ENCODE assay signal across 10 mouse cellular contexts in genomic region chr8:76913207-76913606, GRCm38 (mm10).
"Had no signal": no experiment of that assay in that cellular context is flagged by ENCODE, and none has a peak within 500 bp of the region (broad histone marks: within the 10 kb centered on the region; RNA-seq: fewer than 3 reads in every experiment).

No protein-coding gene starts in this region.

- ATAC-seq: hindbrain, embryonic 16.5 days; inflammation-experienced regulatory T-cells, adult 6 months had no signal

- H3K4me3 ChIP-seq: left cerebral cortex, adult 2 months; limb, embryonic 10.5 days; midbrain, embryonic 12.5 days; neural tube, embryonic 15.5 days had no signal

- H3K9me3 ChIP-seq: limb, embryonic 10.5 days; midbrain, embryonic 12.5 days; neural tube, embryonic 15.5 days had no signal

- H3K4me2 ChIP-seq: midbrain, embryonic 12.5 days; neural tube, embryonic 15.5 days had no signal

- H3K4me1 ChIP-seq: limb, embryonic 10.5 days; midbrain, embryonic 12.5 days; neural tube, embryonic 15.5 days had no signal

- H3K27me3 ChIP-seq: midbrain, embryonic 12.5 days; neural tube, embryonic 15.5 days had no signal

- H3K9ac ChIP-seq: midbrain, embryonic 12.5 days; neural tube, embryonic 15.5 days had no signal

- H3K27ac ChIP-seq: left cerebral cortex, adult 2 months; limb, embryonic 10.5 days; midbrain, embryonic 12.5 days; neural tube, embryonic 15.5 days had no signal

- DNase-seq: kidney, postnatal 25 days; lung, adult 18-20 months; right cerebral cortex, adult 18-20 months; right cerebral cortex, postnatal 25 days had no signal

- H3K36me3 ChIP-seq: limb, embryonic 10.5 days; midbrain, embryonic 12.5 days had no signal
